Mouse (Mus musculus): ENCODE data around the gene Suclg2.

Suclg2 gene

DNA sequence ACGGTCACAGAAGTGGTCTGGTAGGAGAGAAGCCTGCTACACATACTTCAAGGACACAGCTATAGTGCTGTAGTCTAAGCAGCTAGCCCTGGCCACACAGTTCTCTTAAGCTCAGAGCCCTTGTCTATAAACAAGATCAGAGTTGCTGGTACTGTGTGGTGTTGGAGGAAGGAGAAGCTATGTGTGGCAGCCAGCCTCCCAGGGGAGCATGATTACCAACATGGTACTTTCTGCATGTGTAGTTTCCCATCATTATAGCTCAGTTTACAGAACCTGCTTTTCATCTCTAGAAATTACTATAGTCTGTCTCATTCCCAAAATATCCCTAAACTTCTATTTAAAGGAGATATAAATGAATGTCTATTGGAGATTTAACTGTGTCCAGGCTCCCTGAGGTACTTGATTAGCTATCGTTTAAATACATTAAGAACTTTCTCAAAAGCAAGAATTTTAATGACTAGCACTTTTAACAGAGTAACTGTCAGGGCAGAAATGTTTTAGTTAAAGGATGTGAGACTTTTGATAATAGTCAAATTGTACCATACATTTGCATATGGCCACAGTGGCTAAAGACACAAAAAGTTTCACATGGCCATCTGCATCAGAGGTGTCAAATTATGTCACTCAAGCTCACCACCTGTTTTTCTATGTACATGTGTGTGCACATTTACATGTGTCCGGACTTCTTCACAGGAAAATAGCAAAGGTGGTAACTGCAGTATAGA is 145.4 kb downstream of the Suclg2 start:
- in situ Hi-C loops (cut with MboI) = no loop called here

DNA sequence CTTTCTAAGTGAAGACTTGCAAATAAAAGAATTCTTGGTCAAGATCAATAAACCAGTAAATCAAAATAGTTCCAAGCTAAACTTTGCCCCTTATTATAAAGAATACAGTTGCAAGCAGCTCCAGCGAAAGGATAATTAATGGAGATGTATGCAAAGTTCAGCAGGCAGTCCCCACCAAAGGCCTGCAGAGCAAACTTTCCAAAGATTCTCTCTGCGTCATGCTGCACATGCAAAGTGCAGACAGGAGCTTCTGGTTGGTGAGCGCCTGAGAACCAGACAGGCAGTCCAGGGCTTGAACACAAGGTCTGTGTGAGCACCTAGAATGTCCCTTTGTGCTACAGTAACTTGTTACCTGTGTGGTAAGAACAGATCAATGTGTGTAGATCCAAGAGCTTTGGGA is 147.0 kb downstream of the Suclg2 start:
- in situ Hi-C loops (cut with MboI) = no loop called here

DNA sequence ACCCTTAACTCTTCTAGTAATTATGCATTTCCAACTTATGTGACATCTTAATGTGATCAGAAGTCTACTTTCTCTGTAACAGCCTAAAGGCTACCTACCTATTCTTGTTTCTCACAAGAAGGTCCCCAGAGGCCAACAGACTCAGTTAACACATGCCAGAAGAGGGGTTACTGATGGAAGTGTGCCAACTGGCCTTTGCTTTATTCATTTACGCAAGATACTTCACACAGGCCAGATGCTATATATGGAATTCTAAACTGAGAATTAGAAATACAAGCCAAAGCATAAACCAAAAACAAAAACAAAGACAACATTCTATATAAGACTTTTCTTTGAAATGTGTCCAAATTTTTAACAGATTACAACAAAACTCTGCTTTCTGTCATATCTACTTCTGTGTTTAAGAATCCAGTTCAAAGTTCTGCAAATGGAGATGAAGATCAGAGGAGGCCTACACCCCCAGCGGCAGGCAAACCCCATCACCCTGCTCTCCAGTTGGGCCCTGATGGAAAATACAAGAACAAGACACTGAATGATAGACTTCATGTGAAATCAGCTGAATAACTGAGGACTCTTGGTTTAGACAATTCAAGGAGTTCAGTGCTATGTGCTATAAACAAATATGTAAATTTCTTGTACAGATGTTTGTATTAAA is 155.1 kb downstream of the Suclg2 start:
- in situ Hi-C loops (cut with MboI) = no loop called here

DNA sequence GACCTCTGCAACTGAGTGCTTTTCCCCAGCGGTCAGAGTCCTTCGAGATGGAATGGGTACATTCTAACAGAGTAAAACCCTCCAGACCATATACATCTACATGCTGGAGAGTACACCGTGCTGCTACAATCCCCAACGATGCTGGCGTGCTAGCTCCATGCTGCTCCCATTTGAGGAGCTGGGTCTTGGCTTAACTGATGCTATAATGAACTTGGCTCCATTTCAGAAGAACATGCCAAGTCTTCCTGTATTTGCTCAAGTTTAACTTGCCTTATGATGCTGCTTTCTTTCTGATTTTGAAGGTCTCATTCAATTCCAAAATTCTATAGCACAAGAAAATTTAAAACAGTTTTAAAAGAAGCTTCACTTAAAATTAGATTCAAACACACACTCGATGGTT is 162.3 kb downstream of the Suclg2 start:
- in situ Hi-C loops (cut with MboI) = no loop called here

DNA sequence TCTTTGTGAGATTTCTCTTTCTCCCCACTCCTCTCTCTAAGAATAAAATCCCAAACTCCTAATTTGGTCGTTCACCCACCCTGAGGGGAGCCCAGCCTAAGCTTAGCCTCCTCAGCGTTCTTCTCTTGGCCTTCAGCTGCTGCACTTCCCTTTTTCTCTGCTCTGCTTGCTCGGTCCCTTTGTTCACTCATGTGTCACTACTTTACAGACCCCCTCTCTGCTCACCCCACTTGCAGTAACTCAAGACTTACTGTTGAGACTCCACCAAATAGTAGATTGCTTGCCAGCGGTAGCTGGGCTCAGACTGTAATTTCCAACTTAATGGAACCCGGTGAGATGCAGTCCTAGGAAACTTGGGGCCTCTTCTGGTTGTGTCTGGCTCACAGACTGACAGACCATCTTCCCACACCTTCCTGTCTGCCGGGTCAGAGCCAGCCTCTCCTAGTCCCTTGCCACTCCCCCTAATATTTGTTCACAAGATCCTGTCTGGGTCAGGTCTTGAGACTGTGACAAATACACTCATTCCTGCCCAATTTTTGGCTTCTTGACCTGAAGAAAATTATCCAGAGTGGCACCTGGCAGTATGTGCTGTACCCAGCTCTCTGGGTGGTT is 166.2 kb downstream of the Suclg2 start:
- in situ Hi-C loops (cut with MboI) = no loop called here

DNA sequence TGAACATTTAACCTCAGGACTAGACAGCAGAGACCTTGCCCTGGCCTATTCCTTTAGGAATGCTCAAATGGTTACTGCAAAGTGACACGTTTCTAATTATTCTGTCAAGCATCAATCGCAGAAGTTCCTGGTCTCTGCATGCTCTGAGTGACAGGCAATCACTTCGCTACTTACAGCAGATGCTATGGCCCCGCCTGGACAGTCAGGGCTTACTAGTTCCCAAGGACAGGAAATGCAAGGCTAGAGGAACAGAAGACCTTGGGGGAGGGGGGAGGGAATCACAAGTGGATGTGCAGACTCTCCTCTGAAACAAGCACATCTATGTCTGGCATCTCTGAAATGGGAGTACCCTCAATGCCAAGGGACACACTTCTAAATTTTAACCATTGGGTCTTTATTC is 167.6 kb downstream of the Suclg2 start:
- in situ Hi-C loops (cut with MboI) = no loop called here

DNA sequence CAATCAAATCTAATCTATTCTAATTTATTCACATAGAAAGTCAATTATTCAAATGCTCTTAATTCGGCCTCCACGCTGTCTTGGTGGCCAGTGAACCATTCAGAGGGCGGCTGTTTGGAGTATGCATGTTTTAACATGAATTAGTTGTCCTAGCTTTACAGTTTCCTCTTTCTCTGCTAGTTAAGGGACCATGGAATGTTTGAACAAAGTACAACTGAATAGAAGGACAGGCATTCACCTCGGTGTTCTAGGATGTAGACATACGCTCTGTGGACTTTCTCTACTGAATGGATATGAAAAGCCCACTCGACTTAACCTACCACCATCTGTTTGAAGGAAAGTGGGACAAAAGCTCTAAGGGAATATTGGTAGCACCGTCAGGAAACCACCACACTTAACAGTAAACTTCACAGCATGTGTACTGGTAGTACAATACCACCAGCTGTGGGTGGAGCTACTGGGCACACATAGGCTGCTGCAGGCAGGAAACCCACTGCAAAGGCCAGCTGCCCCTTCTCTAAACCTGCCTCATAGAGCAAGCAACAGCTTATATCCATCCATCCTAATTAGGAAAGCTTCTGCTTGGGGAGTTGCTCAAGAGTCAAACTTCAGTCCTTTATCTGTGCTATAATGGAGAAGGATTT is 172.3 kb downstream of the Suclg2 start:
- in situ Hi-C loops (cut with MboI) = no loop called here

DNA sequence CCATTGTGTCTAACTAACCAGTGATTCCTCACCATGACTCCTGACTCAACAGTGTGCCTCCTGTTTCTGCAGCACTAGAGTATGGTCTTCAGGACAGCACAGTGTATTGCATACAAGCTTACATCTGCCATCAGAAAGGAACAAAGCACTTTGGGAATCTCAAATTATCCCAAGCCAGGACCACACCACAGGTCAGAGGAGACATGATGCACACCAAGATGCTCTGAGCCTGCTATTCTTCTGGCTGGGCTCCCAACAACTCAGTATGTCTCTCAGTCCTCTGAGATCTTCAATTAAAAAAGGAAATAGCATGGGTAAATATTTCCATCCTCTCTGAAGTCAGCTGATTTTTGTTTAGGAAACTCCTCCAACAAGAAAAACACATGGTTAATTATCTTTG is 172.9 kb downstream of the Suclg2 start:
- in situ Hi-C loops (cut with MboI) = no loop called here

DNA sequence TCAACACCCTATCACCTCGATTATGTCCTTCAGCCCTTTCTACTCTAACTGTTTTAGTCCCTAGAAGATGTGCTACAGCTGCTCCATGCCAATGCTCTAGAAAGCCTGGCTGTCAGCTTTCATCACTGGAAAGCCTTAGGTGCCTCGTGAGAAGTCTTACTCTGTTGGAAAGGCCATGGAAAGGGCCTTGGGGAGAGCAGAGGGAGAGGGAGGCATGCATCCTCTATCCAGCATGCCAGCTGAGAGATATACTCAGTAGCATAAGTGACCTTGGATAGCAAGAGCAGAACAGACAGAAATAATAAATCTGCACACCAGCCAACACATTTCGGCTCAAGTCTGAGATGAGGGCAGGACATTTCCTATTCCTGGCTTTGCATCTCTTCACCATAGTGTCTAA is 173.3 kb downstream of the Suclg2 start:
- in situ Hi-C loops (cut with MboI) = no loop called here

DNA sequence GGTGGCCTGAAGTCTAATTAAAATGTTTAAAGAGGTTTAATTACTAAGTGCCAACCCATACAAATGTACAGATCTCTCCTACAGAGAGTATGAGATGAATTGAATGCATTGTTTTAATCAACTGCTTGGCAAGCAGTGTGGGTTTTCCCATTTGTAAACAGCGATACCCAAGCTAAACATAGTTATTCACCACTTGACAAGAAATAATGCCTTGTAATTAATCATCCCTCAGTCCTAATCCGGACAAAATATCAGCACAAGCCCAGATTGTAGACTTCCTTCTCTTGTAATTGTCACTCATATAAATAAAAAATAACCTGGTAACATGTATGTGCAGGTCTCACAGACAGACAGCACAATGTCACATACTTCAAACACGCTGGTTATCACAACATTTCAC is 183.4 kb downstream of the Suclg2 start:
- in situ Hi-C loops (cut with MboI) = no loop called here

DNA sequence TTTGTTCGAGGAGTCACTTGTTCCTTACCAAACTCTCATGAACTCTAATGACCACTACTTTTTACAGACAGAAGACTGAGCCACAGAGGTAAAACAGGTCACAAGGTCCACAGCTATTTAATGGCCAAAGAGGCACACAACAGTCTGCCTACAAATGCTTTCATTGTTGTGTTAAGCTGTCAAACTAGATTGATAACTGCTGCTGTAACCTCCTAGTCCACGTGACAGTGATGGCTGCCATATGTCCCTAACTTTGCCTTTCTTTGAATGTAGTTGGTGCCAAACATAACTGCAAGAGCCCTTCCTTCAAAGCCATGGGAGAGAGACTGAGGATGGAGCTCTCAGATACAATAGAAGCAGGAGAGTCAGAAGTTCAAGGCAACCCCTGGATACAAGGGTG is 198.8 kb downstream of the Suclg2 start:
- in situ Hi-C loops (cut with MboI) = no loop called here

DNA sequence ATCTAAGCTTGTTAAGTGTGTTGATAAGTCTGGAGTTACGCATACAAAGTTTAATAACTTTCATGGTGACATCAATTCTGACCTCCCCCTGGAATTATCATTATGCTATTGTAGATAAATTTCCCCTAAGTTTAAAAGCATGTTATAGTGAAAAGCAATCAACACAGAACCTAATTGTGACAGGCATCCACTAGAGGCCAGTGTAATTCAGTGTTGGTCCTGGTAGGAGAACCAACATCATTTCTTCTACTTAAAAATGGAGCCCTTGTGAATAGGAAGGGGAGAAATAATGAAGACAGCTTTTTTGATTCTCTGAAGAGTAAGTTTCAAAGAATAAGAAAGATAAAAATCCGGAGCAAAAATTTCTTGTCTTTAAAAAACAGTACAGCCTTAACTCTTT is 200.2 kb downstream of the Suclg2 start:
- in situ Hi-C loops (cut with MboI) = no loop called here

DNA sequence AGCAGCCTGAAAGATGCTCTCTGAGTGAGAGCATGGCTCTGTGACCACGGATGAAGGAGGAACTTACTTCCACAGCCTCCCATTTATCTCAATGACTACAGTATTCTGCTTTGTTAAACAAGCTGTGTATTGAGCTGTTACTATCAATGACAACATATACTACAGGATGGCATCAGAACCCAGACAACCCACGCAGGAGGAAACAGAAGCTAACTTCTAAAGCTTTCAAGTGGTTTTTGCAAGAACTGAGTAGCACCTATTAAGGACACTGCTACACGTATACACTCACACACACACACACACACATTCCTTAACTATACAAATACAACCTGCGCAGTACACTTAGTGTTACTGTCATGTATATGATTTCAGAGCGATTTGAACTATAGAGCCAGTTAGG is 202.9 kb downstream of the Suclg2 start:
- in situ Hi-C loops (cut with MboI) = no loop called here

DNA sequence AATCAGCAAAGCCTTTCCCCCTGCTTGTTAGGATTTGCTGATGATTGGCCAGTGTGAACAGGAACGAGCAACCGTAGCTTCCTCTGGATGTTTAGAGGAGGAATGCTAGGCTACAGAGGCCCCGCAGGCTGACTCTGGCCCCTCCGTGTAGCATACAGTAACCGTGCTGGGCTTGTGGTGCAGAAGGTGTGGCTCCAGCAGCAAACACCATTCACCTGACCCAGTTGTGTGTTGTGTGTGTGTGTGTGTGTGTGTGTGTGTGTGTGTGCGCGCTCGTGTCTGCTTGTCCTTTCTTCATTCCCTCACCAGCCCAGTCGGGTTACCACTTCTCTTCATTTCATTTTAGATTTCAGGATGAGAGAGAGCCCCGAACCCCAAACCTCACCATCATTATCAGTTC is 203.9 kb downstream of the Suclg2 start:
- in situ Hi-C loops (cut with MboI) = no loop called here

DNA sequence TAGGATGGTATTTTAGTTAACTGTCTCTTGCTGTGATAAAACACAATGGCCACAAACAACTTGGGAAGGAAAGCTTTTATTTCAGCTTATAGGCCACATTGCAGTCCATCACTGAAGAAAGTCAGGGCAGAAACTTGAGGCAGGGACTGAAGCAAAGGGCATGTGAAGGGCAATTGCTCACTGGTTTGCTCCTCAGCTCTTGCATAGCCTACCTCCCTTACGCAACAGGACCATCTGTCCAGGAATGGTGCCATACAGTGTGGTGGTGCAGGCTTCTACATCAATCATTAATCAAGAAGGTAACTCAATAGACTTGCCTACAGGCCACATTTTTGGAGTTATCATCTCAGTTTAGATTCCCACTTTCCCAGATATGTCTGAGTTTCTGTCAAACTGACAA is 206.9 kb downstream of the Suclg2 start:
- in situ Hi-C loops (cut with MboI) = no loop called here

DNA sequence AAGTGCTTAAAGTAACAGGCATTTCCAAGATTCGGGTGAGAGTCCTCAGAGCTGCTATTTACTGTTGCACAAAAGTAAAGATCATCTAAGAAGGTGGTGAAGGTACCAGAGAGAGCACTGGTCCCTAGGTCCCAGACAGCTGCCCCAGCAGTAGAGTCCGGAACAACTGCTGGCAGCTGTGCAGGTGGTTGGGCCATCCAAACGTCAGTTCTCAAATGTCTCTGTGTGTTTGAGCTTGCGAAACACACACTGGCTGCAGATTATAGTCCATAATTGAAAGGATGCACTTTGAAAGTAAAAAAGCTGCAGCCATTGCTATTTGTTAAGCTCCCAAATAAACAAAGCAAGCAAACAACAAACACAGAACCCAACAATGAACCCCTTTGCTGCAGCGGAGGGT is 217.8 kb downstream of the Suclg2 start:
- in situ Hi-C loops (cut with MboI) = no loop called here

DNA sequence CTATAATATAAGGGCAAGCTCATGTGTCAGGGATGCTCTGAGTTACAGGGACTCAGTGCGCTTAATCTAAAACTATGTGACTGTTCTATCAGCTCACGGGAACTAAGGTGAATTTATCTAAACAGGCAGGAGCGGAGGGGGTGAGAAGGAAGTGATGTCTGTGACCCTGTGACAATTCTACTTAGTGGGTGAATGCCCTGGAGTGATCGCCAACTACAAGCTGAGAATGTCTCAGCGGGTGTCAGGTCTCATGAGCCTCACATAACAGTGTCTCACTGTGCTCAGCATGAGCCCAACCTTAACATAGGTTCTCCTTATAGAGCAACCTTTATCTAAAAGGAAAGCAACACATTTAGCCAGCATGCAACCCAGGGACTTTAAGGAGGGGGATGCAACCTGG is 219.0 kb downstream of the Suclg2 start:
- in situ Hi-C loops (cut with MboI) = no loop called here

DNA sequence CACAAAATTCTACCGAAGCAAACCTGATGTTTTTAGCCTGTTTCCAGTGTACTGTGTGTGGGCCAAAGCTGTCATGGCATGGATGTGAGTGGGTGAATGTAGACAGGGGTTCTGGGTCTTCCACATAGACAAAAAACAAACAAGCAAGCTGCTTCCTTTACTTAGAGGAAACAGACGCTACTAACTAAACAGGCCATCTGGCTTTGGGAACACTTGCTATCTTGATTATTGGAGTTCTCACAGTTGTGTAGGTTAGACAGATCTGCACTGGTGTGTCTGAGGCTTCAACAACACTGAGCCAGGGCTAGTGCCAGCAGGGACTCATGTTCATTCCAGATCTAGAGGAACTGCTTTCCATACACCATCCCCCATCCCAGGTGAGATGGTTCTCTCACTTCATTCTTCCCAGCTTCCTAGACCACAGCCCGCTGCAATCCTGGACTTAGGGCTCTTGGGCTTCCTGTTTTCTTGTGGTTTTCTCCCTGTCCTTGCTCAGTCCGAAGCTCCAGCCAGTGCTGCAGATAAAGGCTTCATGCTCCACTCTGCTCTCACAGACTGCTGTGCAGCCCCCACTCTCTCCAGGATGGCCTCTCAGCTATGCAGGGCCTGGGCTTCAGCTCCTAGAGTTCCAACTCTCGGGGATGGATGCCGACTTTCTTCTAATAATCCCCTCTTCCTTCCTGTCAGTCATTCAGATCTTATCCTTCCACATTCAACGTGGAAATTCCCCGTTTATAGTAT is 226.2 kb downstream of the Suclg2 start:
- in situ Hi-C loops (cut with MboI) = no loop called here

DNA sequence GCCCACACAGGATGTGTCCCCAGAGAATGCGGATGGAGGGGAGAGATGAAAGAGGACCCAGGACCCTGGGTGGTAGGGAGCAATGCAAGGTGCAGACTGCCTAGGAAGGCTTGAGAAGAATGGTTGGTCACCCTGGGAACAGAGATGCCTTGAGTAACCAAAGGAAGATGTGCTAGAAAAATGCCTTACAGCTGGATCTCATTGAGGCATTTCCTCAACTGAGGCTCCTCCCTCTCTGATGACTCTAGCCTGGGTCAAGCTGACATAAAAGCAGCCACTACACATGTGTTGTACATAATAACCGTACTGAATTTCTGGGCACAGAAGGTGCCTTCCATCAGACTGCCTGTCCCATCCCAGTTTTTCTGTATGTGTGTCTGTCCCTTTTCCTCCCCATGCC is 227.6 kb downstream of the Suclg2 start:
- in situ Hi-C loops (cut with MboI) = no loop called here

DNA sequence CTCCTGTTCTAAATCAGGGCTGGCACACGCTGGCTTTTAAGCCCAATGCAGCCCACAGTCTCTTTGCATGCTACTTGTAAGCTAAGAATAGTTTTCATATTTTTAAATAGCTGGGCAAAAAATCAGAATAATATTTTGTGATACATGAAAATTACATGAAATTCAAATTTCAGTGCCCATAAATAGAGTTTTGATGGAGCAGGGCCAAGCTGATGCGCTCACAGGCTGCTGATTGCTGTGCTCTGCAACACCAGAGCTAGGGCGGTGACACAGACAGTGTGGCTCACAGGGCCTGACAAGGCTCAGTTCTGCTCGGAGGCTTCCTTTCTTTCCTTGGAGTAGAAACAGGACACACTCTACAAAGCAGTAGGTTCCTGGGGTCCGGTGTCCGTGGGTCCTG is 232.8 kb downstream of the Suclg2 start:
- in situ Hi-C loops (cut with MboI) = no loop called here

DNA sequence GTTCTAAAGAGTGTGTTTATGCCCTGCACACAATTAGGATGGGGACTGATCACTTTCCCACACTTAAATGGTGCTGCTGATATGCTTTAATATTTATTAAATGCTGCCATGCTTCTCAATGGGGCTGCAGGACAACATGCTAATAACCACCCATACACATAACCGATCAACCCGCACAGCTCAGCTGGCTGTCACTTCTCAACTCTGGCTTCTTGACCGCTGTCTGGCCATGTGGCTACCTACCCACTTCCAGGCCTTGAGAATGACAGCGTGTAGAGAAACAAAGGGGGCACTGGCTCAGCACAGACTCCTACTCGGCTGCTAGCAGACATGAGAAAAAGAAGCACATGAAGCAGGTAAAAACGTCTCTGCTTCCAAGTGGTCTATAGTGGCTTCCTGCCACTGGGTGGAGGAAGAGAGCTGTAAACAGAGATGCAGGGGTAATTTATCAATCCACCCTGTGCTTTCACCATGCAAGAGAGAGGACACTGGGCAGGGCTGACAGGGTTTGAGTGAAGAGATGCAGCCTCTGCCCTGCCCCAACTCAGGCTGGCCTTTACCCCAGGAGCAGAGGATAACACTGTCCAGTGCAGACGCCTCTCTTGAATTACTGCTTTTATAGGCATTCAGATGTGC is 234.3 kb downstream of the Suclg2 start:
- in situ Hi-C loops (cut with MboI) = no loop called here

DNA sequence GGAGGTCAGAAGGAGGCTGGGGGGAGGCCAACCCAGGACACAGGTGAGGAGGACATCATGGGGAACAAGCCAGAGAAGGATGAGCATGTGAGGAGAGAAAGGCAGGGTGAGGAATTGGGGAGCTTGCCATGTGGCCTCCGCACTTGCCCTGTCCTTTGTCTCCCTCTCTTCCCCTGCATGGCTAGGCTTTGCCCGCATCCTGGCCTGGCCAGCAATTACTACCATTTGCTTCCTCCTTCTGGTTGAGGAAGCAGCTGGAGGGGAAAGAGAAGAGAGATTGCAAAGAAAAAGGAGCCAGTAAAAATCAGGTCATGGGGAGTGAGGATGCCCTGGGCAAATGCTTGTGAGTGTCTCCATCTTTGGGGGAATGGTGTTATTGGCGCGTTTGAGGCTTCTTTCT is 234.9 kb downstream of the Suclg2 start:
- in situ Hi-C loops (cut with MboI) = no loop called here
